Mouse (Mus musculus): ENCODE results near the gene Calr4. TPM values are rescaled to one million over a fixed set of nuclear protein-coding genes. Genes with fewer than 3 reads are reported as not detected.
A peak's percentile ranks its signal among the peaks of the same experiment; 100 is the strongest.

Gene Calr4
- total and polyA plus RNA-seq, 2 experiments from 2014 or later = 1.0 to 1.6 TPM

DNA sequence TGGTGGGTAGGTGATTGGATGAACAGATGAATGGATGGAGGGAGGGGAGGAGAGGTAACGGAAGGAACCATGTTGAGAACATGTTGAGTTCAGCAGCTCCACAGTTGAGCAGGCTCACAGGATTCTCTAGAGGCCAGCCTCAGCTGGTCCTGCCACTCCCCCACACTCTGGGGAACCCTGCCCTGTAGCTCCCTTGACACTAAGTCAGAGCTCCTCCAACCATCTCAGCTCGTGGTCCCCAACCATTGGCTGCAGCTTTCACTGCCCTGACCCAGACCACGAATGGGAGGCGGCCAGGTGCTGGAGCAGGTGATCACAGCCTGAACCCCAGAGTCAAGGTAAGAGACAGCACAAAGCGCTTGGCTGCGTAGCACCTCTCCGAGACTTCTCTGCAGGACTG lies 16.3 kb upstream of the Calr4 start:
- Histone ChIP-seq H3K4me3 (ENCODE audit: low read length) (no peak overlapping the region), H3K27me3 (ENCODE audit: insufficient read depth, low read length) (no peaks in the 10 kb centered on the region), H3K36me3 (ENCODE audit: insufficient read depth, low read length) (no peaks in the 10 kb centered on the region), H3K4me2 (ENCODE audit: low read depth, low read length) (no peak overlapping the region), H3K9ac (replicated peaks; ENCODE audit: low read length) (no peak overlapping the region), H3K27ac (no peak overlapping the region), H3K9me3 (ENCODE audit: low read length) (no peaks in the 10 kb centered on the region), H3K4me1 (ENCODE audit: insufficient read depth, low read length) (no peaks in the 10 kb centered on the region)
- ATAC-seq = no peak
- WGBS = 82% methylated on average over 7 of the region's 7 CpGs
- no peak for DNase-seq (ENCODE audit: low spot score)
- TF ChIP-seq CTCF (IDR thresholded peaks at IDR 0.05; ENCODE audit: low read depth) = no peak

DNA sequence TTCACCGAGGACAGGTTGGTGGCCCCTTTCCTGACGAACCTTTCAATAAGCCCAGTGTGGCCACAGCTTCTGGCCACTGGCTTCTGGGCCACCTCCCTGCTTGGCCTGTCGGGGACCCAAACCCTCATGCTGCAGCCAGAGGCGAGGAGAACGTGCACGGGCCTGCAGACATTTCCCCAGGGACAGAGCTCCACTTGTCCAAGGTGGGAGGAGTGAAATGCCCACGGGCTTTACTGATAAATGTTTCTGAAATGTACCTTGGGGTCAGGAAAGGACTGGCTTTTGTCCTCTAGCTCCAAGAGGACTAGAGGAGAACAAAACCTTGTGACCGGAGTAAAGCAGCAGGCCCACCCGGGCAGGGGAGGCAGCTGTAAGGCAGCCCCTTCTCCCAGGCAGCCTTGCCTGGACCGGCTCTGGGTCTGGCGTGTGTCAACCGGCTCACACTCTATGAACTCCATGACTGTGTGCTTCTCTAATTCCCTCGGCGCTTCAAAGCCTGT lies 13.8 kb upstream of the Calr4 start:
- H3K36me3 ChIP-seq (ENCODE audit: insufficient read depth, low read length) = no peaks in the 10 kb centered on the region
- H3K9me3 ChIP-seq (ENCODE audit: low read length) = no peaks in the 10 kb centered on the region
- TF ChIP-seq CTCF (IDR thresholded peaks at IDR 0.05; ENCODE audit: low read depth) = no peak
- H3K4me1 ChIP-seq (ENCODE audit: insufficient read depth, low read length) = no peaks in the 10 kb centered on the region
- DNase-seq (ENCODE audit: low spot score) (no peak), ATAC-seq (no peak)
- no peak overlapping the region for H3K9ac ChIP-seq (replicated peaks; ENCODE audit: low read length)
- no peak overlapping the region for H3K27ac ChIP-seq
- H3K27me3 ChIP-seq (ENCODE audit: insufficient read depth, low read length) = no peaks in the 10 kb centered on the region
- H3K4me3 ChIP-seq (ENCODE audit: low read length) = no peak overlapping the region
- WGBS = 73% methylated on average over 14 of the region's 14 CpGs
- H3K4me2 ChIP-seq (ENCODE audit: low read depth, low read length) = no peak overlapping the region

DNA sequence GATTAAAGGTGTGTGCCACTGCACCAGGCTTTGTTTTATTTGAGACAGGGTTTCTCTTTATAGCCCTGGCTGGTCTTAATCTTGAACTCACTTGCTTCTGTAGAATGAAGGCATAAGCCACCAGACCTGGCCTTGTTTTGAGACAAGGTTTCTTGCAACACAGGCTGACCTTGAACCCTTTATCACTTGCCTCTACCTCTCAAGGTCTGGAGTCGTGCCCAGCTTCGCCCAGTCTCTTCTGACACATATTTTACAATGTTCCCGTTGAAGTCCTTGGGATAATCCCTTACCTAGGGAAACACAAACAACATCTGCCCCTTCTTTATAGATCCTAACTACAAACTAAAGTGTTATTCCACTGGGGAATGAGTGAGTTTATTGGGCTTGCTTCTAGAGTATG lies 12.3 kb upstream of the Calr4 start:
- no peak for TF ChIP-seq CTCF (IDR thresholded peaks at IDR 0.05; ENCODE audit: low read depth)
- H3K4me3 ChIP-seq (ENCODE audit: low read length) = no peak overlapping the region
- no peak overlapping the region for H3K27ac ChIP-seq
- H3K9me3 ChIP-seq (ENCODE audit: low read length) = no peaks in the 10 kb centered on the region
- WGBS = 91% methylated on average over 3 of the region's 3 CpGs
- no peak for DNase-seq (ENCODE audit: low spot score)
- no peaks in the 10 kb centered on the region for H3K27me3 ChIP-seq (ENCODE audit: insufficient read depth, low read length)
- H3K4me2 ChIP-seq (ENCODE audit: low read depth, low read length) = no peak overlapping the region
- H3K9ac ChIP-seq (replicated peaks; ENCODE audit: low read length) = no peak overlapping the region
- no peak for ATAC-seq
- no peaks in the 10 kb centered on the region for H3K36me3 ChIP-seq (ENCODE audit: insufficient read depth, low read length)
- peaks cover 7% of the 10 kb centered on the region; the same call in 1 of the 2 replicates for H3K4me1 ChIP-seq (ENCODE audit: insufficient read depth, low read length)

DNA sequence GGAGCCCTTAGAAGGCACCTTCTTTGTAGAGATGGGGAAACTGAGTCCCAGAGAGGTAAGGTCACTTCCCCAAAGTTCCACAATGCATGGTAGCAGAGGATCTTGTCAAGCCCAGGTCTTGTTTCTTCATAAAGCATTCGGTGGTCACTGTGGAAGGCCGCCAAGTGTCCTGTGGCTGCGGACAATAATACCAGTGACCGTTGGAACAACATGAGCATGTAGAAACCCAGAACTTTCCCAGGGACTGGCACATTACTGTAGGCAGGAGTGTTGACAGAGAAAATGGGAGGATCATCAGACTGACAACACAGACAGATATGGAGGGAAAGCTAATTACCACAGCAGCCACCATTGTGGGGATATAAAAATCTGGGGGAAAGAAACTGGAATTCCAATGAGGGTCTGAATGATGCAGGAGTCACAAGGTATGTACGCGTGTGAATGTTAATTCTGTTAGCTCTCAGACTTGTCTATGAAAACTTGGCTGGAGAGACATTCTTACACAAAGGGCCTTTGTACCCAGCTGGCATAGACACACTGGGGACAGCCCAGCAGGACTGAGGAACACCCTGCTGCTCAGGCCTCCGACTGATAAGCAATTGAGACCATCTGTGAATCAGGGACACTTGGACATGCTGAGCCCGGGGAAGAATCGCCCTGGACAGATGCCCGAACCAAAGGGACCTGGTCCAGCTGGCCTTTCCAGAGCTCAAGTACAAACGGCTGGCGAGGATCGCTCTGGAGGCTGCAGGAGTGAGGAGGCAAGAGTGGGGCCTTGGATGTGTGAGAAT lies 9.3 kb upstream of the Calr4 start:
- H3K27me3 ChIP-seq (ENCODE audit: insufficient read depth, low read length) = no peaks in the 10 kb centered on the region
- peaks cover 7% of the 10 kb centered on the region; the same call in 1 of the 2 replicates for H3K4me1 ChIP-seq (ENCODE audit: insufficient read depth, low read length)
- H3K9ac ChIP-seq (replicated peaks; ENCODE audit: low read length) = no peak overlapping the region
- no peak overlapping the region for H3K4me3 ChIP-seq (ENCODE audit: low read length)
- 15% methylated on average over 13 of the region's 13 CpGs for WGBS
- DNase-seq (ENCODE audit: low spot score) = peak; percentile 91
- H3K9me3 ChIP-seq (ENCODE audit: low read length) = no peaks in the 10 kb centered on the region
- peak; percentile 97 for ATAC-seq
- TF ChIP-seq CTCF (IDR thresholded peaks at IDR 0.05; ENCODE audit: low read depth) = no peak
- H3K4me2 ChIP-seq (ENCODE audit: low read depth, low read length) = peak overlapping the region; percentile 1; the same call in 1 of the 2 replicates
- H3K27ac ChIP-seq = peak overlapping the region; percentile 80
- H3K36me3 ChIP-seq (ENCODE audit: insufficient read depth, low read length) = no peaks in the 10 kb centered on the region

DNA sequence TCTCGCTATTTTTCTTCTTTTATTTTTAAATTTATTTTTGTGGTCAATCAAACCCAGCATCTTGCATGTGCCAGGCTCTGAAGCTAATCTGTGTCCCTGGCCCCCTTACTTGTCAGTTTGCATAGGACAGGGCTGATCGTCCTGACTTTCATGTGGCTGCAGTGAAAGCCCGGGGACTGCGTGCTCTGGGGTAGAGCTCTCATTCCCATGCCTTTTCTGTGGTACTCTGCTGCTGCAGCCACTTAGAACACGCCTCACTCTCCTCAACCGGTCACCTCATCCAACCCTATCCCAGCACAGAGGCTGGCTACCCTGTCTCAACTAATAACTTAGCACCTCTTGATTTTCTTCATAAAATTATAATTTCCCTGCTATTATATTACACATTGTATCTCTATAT lies 8.7 kb upstream of the Calr4 start:
- 32% methylated on average over 6 of the region's 6 CpGs for WGBS
- Histone ChIP-seq H3K27me3 (ENCODE audit: insufficient read depth, low read length) (no peaks in the 10 kb centered on the region), H3K36me3 (ENCODE audit: insufficient read depth, low read length) (no peaks in the 10 kb centered on the region), H3K27ac (peak overlapping the region; percentile 80), H3K4me2 (ENCODE audit: low read depth, low read length) (peak overlapping the region; percentile 1; the same call in 1 of the 2 replicates), H3K9ac (replicated peaks; ENCODE audit: low read length) (no peak overlapping the region), H3K4me1 (ENCODE audit: insufficient read depth, low read length) (peaks cover 7% of the 10 kb centered on the region; the same call in 1 of the 2 replicates), H3K9me3 (ENCODE audit: low read length) (no peaks in the 10 kb centered on the region), H3K4me3 (ENCODE audit: low read length) (no peak overlapping the region)
- no peak for TF ChIP-seq CTCF (IDR thresholded peaks at IDR 0.05; ENCODE audit: low read depth)
- ATAC-seq = peak; percentile 60
- DNase-seq (ENCODE audit: low spot score) = peak; percentile 37

DNA sequence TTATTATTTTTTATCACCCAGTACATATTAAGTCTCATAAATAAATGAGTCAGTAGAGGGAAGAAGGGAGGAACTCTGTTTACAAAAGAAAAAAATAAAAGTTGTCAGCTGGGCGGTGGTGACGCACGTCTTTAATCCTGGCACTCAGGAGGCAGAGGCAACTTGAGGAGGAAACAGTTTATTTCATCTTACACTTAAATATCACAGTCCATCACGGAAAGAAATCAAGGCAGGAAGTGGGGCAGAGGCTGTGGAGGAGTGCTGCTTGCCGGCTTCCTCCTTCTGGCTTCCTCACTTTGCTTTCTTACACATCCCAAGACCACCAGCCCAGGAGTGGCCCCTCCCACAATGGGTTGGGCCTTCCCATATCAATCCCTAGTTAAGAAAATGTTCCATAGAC lies 8.2 kb upstream of the Calr4 start:
- Histone ChIP-seq H3K9ac (replicated peaks; ENCODE audit: low read length) (no peak overlapping the region), H3K36me3 (ENCODE audit: insufficient read depth, low read length) (no peaks in the 10 kb centered on the region), H3K4me2 (ENCODE audit: low read depth, low read length) (no peak overlapping the region), H3K4me1 (ENCODE audit: insufficient read depth, low read length) (peaks cover 7% of the 10 kb centered on the region; the same call in 1 of the 2 replicates), H3K27me3 (ENCODE audit: insufficient read depth, low read length) (no peaks in the 10 kb centered on the region), H3K9me3 (ENCODE audit: low read length) (no peaks in the 10 kb centered on the region), H3K4me3 (ENCODE audit: low read length) (no peak overlapping the region), H3K27ac (peak overlapping the region; percentile 69)
- DNase-seq (ENCODE audit: low spot score) (no peak), ATAC-seq (no peak)
- 51% methylated on average over 5 of the region's 5 CpGs for WGBS
- TF ChIP-seq CTCF (IDR thresholded peaks at IDR 0.05; ENCODE audit: low read depth) = no peak

DNA sequence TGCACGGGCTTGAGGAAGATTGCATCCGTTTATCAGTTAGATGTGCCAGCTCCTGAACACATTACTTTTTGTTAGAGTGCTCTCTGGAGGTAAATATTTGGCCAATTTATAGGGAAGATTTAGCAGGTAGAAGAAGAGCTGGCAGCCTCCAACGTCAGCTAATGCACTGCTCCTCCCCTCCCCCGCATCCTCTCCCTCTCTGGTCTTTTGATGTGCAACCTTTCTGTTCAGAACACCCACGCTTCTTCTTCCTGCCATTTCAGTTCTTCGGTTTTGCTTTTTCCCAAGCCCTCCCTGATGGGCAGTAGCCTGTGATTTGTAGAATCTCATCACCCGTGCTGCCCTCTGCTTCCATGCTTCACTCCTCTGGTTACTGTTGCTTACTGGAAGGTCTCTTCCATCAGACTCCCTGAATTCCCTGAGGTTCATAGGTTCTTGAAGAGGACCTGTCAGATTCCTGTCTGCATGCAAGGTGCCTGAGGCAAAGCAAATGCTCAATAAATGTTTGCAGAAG lies 4.5 kb upstream of the Calr4 start:
- TF ChIP-seq CTCF (IDR thresholded peaks at IDR 0.05; ENCODE audit: low read depth) = no peak
- Histone ChIP-seq H3K36me3 (ENCODE audit: insufficient read depth, low read length) (no peaks in the 10 kb centered on the region), H3K4me2 (ENCODE audit: low read depth, low read length) (no peak overlapping the region), H3K4me1 (ENCODE audit: insufficient read depth, low read length) (peaks cover 7% of the 10 kb centered on the region; the same call in 1 of the 2 replicates), H3K9me3 (ENCODE audit: low read length) (no peaks in the 10 kb centered on the region), H3K4me3 (ENCODE audit: low read length) (no peak overlapping the region), H3K27ac (no peak overlapping the region), H3K27me3 (ENCODE audit: insufficient read depth, low read length) (no peaks in the 10 kb centered on the region), H3K9ac (replicated peaks; ENCODE audit: low read length) (no peak overlapping the region)
- ATAC-seq = no peak
- peak; percentile 5 for DNase-seq (ENCODE audit: low spot score)
- 55% methylated on average over 7 of the region's 7 CpGs for WGBS
